Mouse (Mus musculus) liver (tissue): ENCODE measurements at regions not wholly inside any gene's neighbourhood (a gene's known extent, or its start where the extent isn't known, plus 50 kb on each side); places are given as distances from the start of the nearest gene placed in this dataset.

Experiments used
- DNase-seq: peaks from one replicate; pipeline ENCODE4 v3.0.0-alpha.2; 2020; ENCODE audit warnings: mixed read lengths

DNA sequence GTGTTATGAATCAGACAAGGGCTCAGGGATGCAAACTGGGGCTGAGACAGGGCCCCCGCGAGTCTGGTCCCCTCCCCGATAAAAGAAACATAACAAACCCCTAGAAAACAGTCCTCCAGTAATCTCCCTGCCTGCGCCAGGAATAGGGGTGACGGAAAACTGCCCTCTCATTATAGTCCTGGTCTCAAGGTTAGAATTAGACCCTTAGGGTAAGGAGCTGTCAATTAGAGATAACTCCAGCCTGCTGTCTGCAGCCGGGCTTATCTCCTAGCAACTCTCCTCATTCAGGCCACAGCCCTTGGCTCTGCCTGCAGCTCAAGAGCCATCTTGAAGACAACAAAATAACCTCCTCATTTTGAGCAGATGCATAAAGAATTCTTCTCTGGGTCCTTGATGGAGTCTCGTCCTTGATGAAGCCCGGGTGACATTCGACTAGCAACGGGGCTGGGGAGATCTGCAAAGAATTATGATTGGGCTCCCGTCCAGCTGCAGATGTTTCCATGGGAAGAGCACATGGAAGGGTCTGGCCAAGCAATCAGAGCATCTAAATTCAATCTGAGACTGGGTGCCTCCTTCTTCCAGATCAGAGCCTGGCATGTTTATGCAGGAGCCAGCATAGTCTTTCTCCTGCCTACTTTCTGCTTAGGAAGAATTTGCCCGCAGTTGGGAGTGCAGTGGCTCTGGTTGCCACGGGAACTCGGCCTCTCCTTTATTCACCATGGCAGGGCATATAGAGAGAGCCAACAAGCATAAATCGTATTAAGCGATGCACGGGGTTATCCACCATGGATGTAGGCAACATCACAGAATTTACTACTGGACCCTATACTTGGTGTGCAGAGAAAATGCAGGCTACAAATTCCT is 281.2 kb downstream of the Sox11 start:
- DNase-seq: peak; percentile 26

DNA sequence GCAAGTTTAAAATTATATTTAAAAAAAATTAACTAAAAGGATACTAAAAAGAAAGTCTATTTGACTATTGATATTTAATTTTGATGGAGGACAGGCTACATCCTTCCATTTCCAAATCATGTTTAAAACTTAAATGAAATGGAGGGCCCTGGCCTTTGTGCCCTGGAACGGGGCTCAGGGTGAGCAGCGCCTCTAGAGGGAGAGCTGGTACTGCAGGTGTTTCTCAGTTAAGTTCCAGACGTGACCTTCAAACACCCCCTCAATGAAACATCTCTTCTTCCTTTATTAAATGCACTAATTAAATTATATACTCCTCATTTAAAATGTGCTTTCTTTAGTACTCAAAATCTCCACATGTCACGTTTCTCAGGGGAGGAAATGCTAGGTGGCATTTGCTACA is 282.5 kb downstream of the Sox11 start:
- peak; percentile 37 for DNase-seq

GRCm38 (mm10) chr12:27054411-27054810 is 288.0 kb downstream of the Sox11 start:
- DNase-seq: no peak

GRCm38 (mm10) chr12:27037922-27038321 is 304.5 kb downstream of the Sox11 start:
- no peak for DNase-seq

DNA sequence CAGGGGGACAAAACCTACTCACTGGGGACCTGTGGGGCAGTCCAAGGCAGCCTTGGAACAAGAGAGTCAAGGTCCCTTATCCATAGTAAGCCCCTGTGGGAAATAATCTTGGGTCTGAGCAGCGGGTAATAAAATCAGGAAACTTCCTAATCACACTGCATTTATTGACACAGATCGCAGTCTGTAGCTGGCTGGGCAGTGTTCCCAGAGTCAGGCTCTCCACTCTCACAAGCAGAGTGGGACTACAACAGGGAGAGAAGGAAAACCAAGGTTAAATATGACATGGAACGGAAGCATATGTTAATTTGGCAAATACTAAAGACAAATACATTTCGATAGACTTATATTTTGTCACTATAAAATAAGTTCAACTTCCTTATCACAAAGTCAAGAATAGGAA is 322.6 kb downstream of the Sox11 start:
- no peak for DNase-seq

DNA sequence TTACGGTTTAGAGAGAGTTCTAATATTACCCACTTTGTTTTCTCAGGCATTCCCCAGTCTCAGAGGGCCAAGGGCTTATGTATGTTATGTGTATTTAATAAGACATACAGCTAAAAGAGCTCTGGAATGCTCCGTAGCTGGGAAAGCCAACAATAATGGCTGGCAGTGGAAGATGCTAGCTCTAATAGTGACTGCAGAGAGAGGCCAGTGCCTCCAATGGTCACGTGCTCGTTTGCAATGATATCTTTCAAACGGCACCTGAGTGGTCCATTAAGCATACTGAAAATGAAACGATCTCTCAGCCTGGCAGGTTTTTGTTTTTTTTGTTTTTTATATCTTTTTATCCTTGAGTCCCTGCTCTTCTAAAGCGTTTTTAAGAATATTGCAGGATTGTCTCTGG is 324.0 kb downstream of the Sox11 start:
- no peak for DNase-seq

DNA sequence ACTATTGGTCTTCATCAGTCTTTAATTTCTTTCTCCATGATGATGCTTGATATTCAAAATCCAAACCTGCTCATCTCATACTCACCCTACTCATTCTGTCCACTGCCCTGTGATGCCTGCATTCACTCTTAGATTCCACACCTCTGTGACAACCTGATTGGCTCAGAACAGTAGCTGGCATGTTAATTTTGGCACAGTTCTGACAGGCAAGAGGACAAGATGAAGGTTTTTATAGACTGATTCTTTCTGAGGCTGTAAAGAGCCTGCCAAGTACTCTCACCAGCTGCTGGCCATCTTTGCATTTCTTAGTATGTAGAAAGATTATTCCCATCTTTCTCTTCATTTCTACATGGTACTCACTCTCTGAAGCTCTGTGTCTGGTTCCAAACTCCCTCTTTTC is 343.1 kb downstream of the Sox11 start:
- no peak for DNase-seq

- DNase-seq: no peak
Measured at GRCm38 (mm10) chr12:26976284-26977065, 365.9 kb downstream of the Sox11 start.

DNA sequence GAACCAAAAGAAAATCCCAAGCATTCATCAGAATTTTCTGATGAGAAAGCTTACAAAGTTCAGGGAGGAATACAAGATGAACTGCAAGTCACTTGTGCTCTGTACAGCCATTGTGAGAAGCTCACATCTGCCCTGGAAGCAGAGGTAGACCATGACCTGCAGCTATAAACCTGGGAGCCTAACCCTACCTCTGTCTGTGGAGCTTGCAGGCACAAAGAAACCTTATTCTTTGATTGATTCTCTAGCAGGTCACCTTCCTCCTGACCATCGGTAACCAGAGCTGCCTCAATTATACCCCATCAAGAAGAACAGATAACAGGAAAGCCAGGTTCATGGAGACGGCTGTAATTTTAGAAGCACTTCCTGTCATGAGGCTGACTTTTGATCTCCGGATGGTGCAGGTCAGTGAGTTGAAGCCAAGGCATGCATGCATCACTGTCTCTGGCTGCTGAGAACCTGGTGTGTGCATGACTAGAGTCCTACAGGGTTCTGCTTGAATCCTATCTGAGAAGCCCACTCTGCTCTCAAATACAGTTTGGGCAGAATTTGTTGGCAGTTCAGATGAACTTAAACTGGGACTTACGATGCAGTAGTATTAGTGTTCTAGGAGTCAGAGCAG is 369.8 kb downstream of the Sox11 start:
- DNase-seq: no peak

- no peak for DNase-seq
Measured at GRCm38 (mm10) chr12:26967018-26967737, 375.2 kb downstream of the Sox11 start.

- no peak for DNase-seq
Measured at GRCm38 (mm10) chr12:26963917-26964316, 378.5 kb downstream of the Sox11 start.

GRCm38 (mm10) chr12:26939831-26940230 is 402.5 kb downstream of the Sox11 start:
- no peak for DNase-seq

- DNase-seq: no peak
Measured at GRCm38 (mm10) chr12:26937836-26938235, 404.5 kb downstream of the Sox11 start.

DNA sequence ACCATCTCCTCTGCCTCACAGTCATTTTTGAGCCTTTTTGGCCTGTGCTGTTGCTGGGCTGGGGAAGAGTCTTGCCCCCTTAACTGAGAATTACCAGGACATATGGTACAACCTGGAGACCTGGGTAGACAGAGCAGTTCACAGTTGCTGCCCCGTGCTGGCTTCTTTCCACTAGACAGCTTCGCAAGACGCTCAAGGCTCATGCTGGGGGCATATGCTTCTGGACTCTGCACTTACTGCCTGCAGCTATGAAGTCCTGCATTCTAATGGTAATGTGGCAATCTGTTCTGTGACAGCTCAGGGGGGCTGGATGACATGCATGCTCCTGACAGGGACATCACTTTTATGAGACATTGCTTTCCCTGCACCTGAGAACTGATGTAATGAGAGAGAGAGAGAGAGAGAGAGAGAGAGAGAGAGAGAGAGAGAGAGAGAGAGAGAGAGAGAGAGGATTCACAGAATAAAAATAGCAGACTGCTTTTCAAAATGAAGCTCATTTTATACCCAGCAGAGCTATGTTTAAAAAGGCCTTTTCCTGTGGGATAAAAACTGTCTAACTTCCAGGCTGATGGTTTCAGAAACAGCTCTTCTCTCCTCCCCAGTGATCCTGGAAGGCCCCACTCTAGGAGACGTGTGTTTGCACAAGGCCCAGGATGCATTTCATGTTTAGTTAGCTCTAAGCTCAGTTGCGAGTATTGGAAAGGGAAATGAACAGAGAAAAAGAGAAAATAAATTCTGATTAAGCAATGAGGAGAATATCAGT is 405.5 kb downstream of the Sox11 start:
- DNase-seq: no peak

- DNase-seq: no peak
Measured at GRCm38 (mm10) chr12:26930155-26930867, 412.1 kb downstream of the Sox11 start.

DNA sequence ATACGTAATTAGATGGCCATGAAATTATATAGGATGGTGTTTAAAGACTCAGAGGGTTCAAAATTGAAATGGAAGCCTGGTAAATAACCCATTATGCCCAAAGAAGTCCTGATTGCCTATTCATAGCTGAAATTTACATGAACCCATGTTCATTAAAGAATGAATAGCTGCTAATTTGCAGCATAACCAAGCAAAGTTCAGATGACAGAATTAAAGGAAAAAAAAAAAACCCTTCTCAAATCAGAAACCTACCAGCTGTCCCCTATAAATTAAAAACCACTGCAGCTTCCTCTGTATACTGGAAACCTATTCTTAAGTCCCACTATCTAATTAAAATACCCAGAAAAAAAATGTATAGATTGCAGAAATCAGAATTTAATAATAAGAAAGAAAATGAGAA is 436.2 kb downstream of the Sox11 start:
- no peak for DNase-seq

GRCm38 (mm10) chr12:26903894-26904272 is 434.9 kb downstream of the Cmpk2 start:
- DNase-seq: no peak

DNA sequence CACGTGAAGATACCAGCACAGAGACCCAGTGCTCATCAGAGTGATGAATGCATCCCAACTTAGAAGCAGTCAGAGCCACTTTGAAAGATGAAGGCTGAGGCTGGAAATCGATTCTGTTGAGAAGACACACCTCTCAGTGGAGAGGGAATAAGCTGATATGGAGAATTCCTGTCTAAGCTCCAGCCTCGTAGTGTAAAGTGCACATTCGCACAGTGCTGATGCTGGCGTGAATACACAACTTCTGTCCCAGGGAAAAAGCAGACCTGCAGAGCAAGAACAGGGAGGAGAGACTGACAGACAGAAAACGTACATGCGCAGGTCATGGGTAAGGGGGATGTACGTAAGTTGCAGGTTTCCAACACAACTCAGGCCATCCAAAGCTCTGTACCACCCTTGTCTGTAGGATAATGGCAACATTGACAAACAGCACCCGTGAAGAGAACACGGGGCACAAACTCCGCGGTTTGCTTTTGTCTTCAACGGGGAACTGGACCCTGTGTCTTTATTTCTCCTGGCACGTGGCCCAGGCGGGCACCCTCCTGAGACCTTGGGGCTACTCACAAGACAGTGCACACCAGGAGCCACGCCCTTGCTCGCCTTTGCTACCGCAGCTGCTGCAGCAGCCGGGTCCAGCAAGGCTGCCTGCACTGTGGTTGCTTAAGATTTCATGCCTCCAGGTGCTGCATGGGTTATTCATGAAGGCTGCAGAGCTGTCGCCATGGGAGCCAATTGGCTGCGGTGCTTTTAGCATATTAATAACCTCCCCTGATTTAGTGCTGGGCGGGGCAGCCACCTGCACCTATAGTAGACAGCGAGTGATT is 434.3 kb downstream of the Cmpk2 start:
- no peak for DNase-seq

GRCm38 (mm10) chr12:26891190-26891589 is 422.2 kb downstream of the Cmpk2 start:
- no peak for DNase-seq

GRCm38 (mm10) chr12:26886635-26887014 is 417.6 kb downstream of the Cmpk2 start:
- no peak for DNase-seq
